Mouse (Mus musculus): ENCODE measurements around the gene Cdh7.
A peak's percentile ranks its signal among the peaks of the same experiment; 100 is the strongest.
"Not testable (repeated sequence)": the region's sequence is repeated elsewhere in the genome, so short reads cannot be mapped to it uniquely, and the experiment has no call there.

Cdh7 gene

GRCm38 (mm10) chr1:109982064-109982808 is at the start of gene Cdh7:
Gene Cdh7, plus strand, starts transcription at chr1:109982431.
- peak; percentile 57 for DNase-seq (ENCODE audit: low read depth, low spot score)

- peak; percentile 0 for DNase-seq (ENCODE audit: low read depth, low spot score)
Measured at GRCm38 (mm10) chr1:109932674-109933073, 49.6 kb upstream of the Cdh7 start.

- DNase-seq (ENCODE audit: low read depth, low spot score) = no peak
Measured at GRCm38 (mm10) chr1:109948571-109948970, 33.7 kb upstream of the Cdh7 start.

GRCm38 (mm10) chr1:109971721-109972425 is 10.4 kb upstream of the Cdh7 start:
- no peak for DNase-seq (ENCODE audit: low read depth, low spot score)

- no peak for DNase-seq (ENCODE audit: low read depth, low spot score)
Measured at GRCm38 (mm10) chr1:109972426-109973015, 9.7 kb upstream of the Cdh7 start.

GRCm38 (mm10) chr1:109982809-109983536 is 742 bp downstream of the Cdh7 start:
- DNase-seq (ENCODE audit: low read depth, low spot score) = no peak

- DNase-seq (ENCODE audit: low read depth, low spot score) = no peak
Measured at GRCm38 (mm10) chr1:109983537-109983912, 1.3 kb downstream of the Cdh7 start.

GRCm38 (mm10) chr1:109984776-109985175 is 2.5 kb downstream of the Cdh7 start:
- DNase-seq (ENCODE audit: low read depth, low spot score) = no peak

- DNase-seq (ENCODE audit: low read depth, low spot score) = peak; percentile 27
Measured at GRCm38 (mm10) chr1:109985468-109985867, 3.2 kb downstream of the Cdh7 start.

GRCm38 (mm10) chr1:109989541-109989940 is 7.3 kb downstream of the Cdh7 start:
- DNase-seq (ENCODE audit: low read depth, low spot score) = no peak

GRCm38 (mm10) chr1:109993906-109994305 is 11.7 kb downstream of the Cdh7 start:
- no peak for DNase-seq (ENCODE audit: low read depth, low spot score)

- no peak for DNase-seq (ENCODE audit: low read depth, low spot score)
Measured at GRCm38 (mm10) chr1:110004451-110004850, 22.2 kb downstream of the Cdh7 start.

- DNase-seq (ENCODE audit: low read depth, low spot score) = no peak
Measured at GRCm38 (mm10) chr1:110005038-110005437, 22.8 kb downstream of the Cdh7 start.

- no peak for DNase-seq (ENCODE audit: low read depth, low spot score)
Measured at GRCm38 (mm10) chr1:110012153-110012552, 29.9 kb downstream of the Cdh7 start.

- DNase-seq (ENCODE audit: low read depth, low spot score) = no peak
Measured at GRCm38 (mm10) chr1:110056317-110056716, 74.1 kb downstream of the Cdh7 start.

- no peak for DNase-seq (ENCODE audit: low read depth, low spot score)
Measured at GRCm38 (mm10) chr1:110067405-110067804, 85.2 kb downstream of the Cdh7 start.

GRCm38 (mm10) chr1:110078471-110078870 is 96.2 kb downstream of the Cdh7 start:
- DNase-seq (ENCODE audit: low read depth, low spot score) = no peak

GRCm38 (mm10) chr1:110118071-110118470 is 135.8 kb downstream of the Cdh7 start:
- no peak for DNase-seq (ENCODE audit: low read depth, low spot score)

GRCm38 (mm10) chr1:110118862-110119261 is 136.6 kb downstream of the Cdh7 start:
- DNase-seq (ENCODE audit: low read depth, low spot score) = no peak

GRCm38 (mm10) chr1:110171459-110171858 is 189.2 kb downstream of the Cdh7 start:
- DNase-seq (ENCODE audit: low read depth, low spot score) = not testable (repeated sequence)
